Mouse (Mus musculus): ENCODE data around the gene Ppp6r2. TPM values are rescaled to one million over a fixed set of nuclear protein-coding genes. Genes with fewer than 3 reads are reported as not detected.
A peak's percentile ranks its signal among the peaks of the same experiment; 100 is the strongest.

The Ppp6r2 gene
- polyA plus RNA-seq, 1 experiment from 2014 or later, result 26.9 TPM

DNA sequence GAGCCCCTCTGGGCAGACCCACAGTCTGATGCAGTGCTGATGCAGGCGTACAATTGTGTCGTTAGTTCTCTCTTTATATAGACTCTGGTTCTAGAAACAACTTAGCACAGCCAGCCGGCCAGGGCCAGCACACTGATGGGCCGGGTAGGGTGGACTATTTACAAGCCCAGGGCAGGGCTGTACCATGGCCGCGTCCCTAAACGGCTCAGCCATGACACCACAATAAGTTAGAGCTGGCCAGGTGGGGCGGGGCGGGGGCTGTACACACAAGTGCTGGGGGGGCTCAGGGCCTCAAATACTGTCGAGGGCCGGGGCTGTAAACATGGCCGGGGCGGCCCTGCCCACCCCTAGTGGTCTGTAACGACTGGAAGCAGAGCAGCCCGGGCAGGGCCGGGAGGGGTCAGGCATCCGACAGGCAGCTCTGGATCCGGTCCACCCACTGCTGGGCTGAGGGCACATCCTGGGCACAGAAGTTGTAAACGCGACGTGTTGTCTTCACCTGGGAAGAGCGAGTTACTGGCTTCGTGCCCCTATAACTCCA is 76.9 kb downstream of the Ppp6r2 start:
- no peak overlapping the region for H3K27ac ChIP-seq (ENCODE audit: low read depth)
- no peaks in the 10 kb centered on the region for H3K9me3 ChIP-seq (ENCODE audit: control insufficient read depth, low read length)
- DNase-seq (ENCODE audit: low spot score) (no peak), ATAC-seq (replicated peaks; ENCODE audit: low FRiP score, low TSS enrichment, low read depth) (no peak)
- H3K36me3 ChIP-seq (ENCODE audit: control insufficient read depth, insufficient read depth, low read length), result peaks cover 79% of the 10 kb centered on the region
- H3K4me3 ChIP-seq (ENCODE audit: low read depth, low read length), result no peak overlapping the region
- H3K9ac ChIP-seq (ENCODE audit: low read length), result no peak overlapping the region
- H3K27me3 ChIP-seq (replicated peaks; ENCODE audit: control insufficient read depth, insufficient read depth, low read length), result no peaks in the 10 kb centered on the region
- H3K4me1 ChIP-seq (replicated peaks; ENCODE audit: control insufficient read depth, insufficient read depth, low read length), result no peaks in the 10 kb centered on the region
- 82% methylated on average over 23 of the region's 23 CpGs for WGBS
- no peak overlapping the region for H3K4me2 ChIP-seq (ENCODE audit: low read length)

DNA sequence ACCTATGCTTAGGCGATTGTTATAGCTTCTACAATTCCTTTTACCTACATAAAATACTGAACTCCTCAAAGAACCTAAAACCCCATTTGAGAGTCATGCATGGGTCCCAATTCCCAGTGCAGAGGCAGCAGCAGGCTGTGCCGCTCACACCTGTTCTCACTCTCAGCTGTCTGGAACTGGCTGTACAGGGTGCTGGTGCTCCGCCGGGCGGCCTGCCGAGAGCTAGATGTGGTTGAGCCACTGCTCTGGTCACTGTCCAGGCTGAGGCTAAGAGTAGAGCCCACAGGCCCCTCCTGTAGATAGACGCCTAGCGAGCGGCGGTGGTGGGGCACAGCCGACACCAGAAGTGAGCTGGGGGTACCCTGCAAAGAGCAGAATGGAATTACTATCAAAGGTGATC is 78.1 kb downstream of the Ppp6r2 start:
- H3K27me3 ChIP-seq (replicated peaks; ENCODE audit: control insufficient read depth, insufficient read depth, low read length), result no peaks in the 10 kb centered on the region
- WGBS, result 92% methylated on average over 11 of the region's 11 CpGs
- no peaks in the 10 kb centered on the region for H3K4me1 ChIP-seq (replicated peaks; ENCODE audit: control insufficient read depth, insufficient read depth, low read length)
- no peaks in the 10 kb centered on the region for H3K9me3 ChIP-seq (ENCODE audit: control insufficient read depth, low read length)
- H3K9ac ChIP-seq (ENCODE audit: low read length), result no peak overlapping the region
- ATAC-seq (replicated peaks; ENCODE audit: low FRiP score, low TSS enrichment, low read depth) (no peak), DNase-seq (ENCODE audit: low spot score) (no peak)
- H3K4me2 ChIP-seq (ENCODE audit: low read length), result no peak overlapping the region
- H3K36me3 ChIP-seq (ENCODE audit: control insufficient read depth, insufficient read depth, low read length), result peaks cover 79% of the 10 kb centered on the region
- no peak overlapping the region for H3K4me3 ChIP-seq (ENCODE audit: low read depth, low read length)
- no peak overlapping the region for H3K27ac ChIP-seq (ENCODE audit: low read depth)

DNA sequence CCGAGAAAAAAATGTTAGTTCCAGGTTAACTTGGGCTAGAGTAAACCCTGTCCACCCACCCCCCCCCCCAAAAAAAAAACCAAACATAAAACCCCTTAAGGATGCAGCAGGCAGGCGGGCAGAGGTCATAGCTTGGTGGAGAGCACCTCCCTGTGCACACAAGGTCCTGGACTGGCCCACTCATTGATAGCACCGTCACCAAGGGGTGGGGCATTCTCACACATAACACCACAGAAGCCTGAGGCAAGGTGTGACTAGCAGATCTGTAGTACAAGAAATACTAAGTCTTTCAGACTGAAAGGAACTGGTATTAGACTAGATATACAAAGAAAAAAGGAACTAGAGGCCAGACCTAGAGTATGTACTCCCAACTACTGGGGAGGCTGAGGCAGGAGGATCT is 80.2 kb downstream of the Ppp6r2 start:
- Histone ChIP-seq H3K4me1 (replicated peaks; ENCODE audit: control insufficient read depth, insufficient read depth, low read length) (0 out of 2 replicates have a peak, but pooled peaks cover 3% of the 10 kb centered on the region), H3K27me3 (replicated peaks; ENCODE audit: control insufficient read depth, insufficient read depth, low read length) (no peaks in the 10 kb centered on the region), H3K4me2 (ENCODE audit: low read length) (no peak overlapping the region), H3K9ac (ENCODE audit: low read length) (no peak overlapping the region), H3K9me3 (ENCODE audit: control insufficient read depth, low read length) (no peaks in the 10 kb centered on the region), H3K36me3 (ENCODE audit: control insufficient read depth, insufficient read depth, low read length) (peaks cover 87% of the 10 kb centered on the region), H3K4me3 (ENCODE audit: low read depth, low read length) (no peak overlapping the region), H3K27ac (ENCODE audit: low read depth) (no peak overlapping the region)
- DNase-seq (ENCODE audit: low spot score), result no peak
- 79% methylated on average over 3 of the region's 3 CpGs for WGBS
- no peak for ATAC-seq (replicated peaks; ENCODE audit: low FRiP score, low TSS enrichment, low read depth)

GRCm38 (mm10) chr15:89292795-89293194 is 81.4 kb downstream of the Ppp6r2 start:
- DNase-seq (ENCODE audit: low spot score) (no peak), ATAC-seq (replicated peaks; ENCODE audit: low FRiP score, low TSS enrichment, low read depth) (no peak)
- H3K4me1 ChIP-seq (replicated peaks; ENCODE audit: control insufficient read depth, insufficient read depth, low read length), result 0 out of 2 replicates have a peak, but pooled peaks cover 4% of the 10 kb centered on the region
- no peak overlapping the region for H3K9ac ChIP-seq (ENCODE audit: low read length)
- H3K27ac ChIP-seq (ENCODE audit: low read depth), result no peak overlapping the region
- peaks cover 78% of the 10 kb centered on the region for H3K36me3 ChIP-seq (ENCODE audit: control insufficient read depth, insufficient read depth, low read length)
- H3K9me3 ChIP-seq (ENCODE audit: control insufficient read depth, low read length), result no peaks in the 10 kb centered on the region
- H3K27me3 ChIP-seq (replicated peaks; ENCODE audit: control insufficient read depth, insufficient read depth, low read length), result no peaks in the 10 kb centered on the region
- no peak overlapping the region for H3K4me3 ChIP-seq (ENCODE audit: low read depth, low read length)
- WGBS, result 58% methylated on average over 2 of the region's 2 CpGs
- no peak overlapping the region for H3K4me2 ChIP-seq (ENCODE audit: low read length)

GRCm38 (mm10) chr15:89293778-89294177 is 82.4 kb downstream of the Ppp6r2 start:
- Histone ChIP-seq H3K4me1 (replicated peaks; ENCODE audit: control insufficient read depth, insufficient read depth, low read length) (0 out of 2 replicates have a peak, but pooled peaks cover 4% of the 10 kb centered on the region), H3K4me2 (ENCODE audit: low read length) (no peak overlapping the region), H3K4me3 (ENCODE audit: low read depth, low read length) (no peak overlapping the region), H3K27me3 (replicated peaks; ENCODE audit: control insufficient read depth, insufficient read depth, low read length) (no peaks in the 10 kb centered on the region), H3K9me3 (ENCODE audit: control insufficient read depth, low read length) (no peaks in the 10 kb centered on the region), H3K9ac (ENCODE audit: low read length) (no peak overlapping the region), H3K36me3 (ENCODE audit: control insufficient read depth, insufficient read depth, low read length) (peaks cover 69% of the 10 kb centered on the region), H3K27ac (ENCODE audit: low read depth) (no peak overlapping the region)
- DNase-seq (ENCODE audit: low spot score) (no peak), ATAC-seq (replicated peaks; ENCODE audit: low FRiP score, low TSS enrichment, low read depth) (no peak)
- 93% methylated on average over 10 of the region's 10 CpGs for WGBS

- H3K4me3 ChIP-seq (ENCODE audit: low read depth, low read length), result no peak overlapping the region
- no peak for ATAC-seq (replicated peaks; ENCODE audit: low FRiP score, low TSS enrichment, low read depth)
These were observed 84.3 kb downstream of the Ppp6r2 start for GRCm38 (mm10) chr15:89295580-89296165.

GRCm38 (mm10) chr15:89296465-89296864 is 85.1 kb downstream of the Ppp6r2 start:
- 0 out of 2 replicates have a peak, but pooled peaks have one; percentile 41 for ATAC-seq (replicated peaks; ENCODE audit: low FRiP score, low TSS enrichment, low read depth)
- WGBS, result 35% methylated on average over 1 of the region's 1 CpGs
- Histone ChIP-seq H3K4me3 (ENCODE audit: low read depth, low read length) (no peak overlapping the region), H3K9me3 (ENCODE audit: control insufficient read depth, low read length) (no peaks in the 10 kb centered on the region), H3K27me3 (replicated peaks; ENCODE audit: control insufficient read depth, insufficient read depth, low read length) (no peaks in the 10 kb centered on the region), H3K4me1 (replicated peaks; ENCODE audit: control insufficient read depth, insufficient read depth, low read length) (0 out of 2 replicates have a peak, but pooled peaks cover 4% of the 10 kb centered on the region), H3K9ac (ENCODE audit: low read length) (no peak overlapping the region), H3K27ac (ENCODE audit: low read depth) (no peak overlapping the region), H3K36me3 (ENCODE audit: control insufficient read depth, insufficient read depth, low read length) (peaks cover 68% of the 10 kb centered on the region), H3K4me2 (ENCODE audit: low read length) (no peak overlapping the region)
- DNase-seq (ENCODE audit: low spot score), result no peak

More at GRCm38 (mm10) chr15:89295580-89296165, 84.3 kb downstream of the Ppp6r2 start:
- H3K27me3 ChIP-seq (replicated peaks; ENCODE audit: control insufficient read depth, insufficient read depth, low read length), result no peaks in the 10 kb centered on the region
- peaks cover 66% of the 10 kb centered on the region for H3K36me3 ChIP-seq (ENCODE audit: control insufficient read depth, insufficient read depth, low read length)
- H3K27ac ChIP-seq (ENCODE audit: low read depth), result no peak overlapping the region
- DNase-seq (ENCODE audit: low spot score), result no peak
- 0 out of 2 replicates have a peak, but pooled peaks cover 4% of the 10 kb centered on the region for H3K4me1 ChIP-seq (replicated peaks; ENCODE audit: control insufficient read depth, insufficient read depth, low read length)
- H3K9me3 ChIP-seq (ENCODE audit: control insufficient read depth, low read length), result no peaks in the 10 kb centered on the region
- H3K9ac ChIP-seq (ENCODE audit: low read length), result no peak overlapping the region
- no peak overlapping the region for H3K4me2 ChIP-seq (ENCODE audit: low read length)
- WGBS, result 92% methylated on average over 8 of the region's 8 CpGs

- no peak overlapping the region for H3K27ac ChIP-seq (ENCODE audit: low read depth)
- no peak overlapping the region for H3K4me3 ChIP-seq (ENCODE audit: low read depth, low read length)
- WGBS, result 97% methylated on average over 2 of the region's 2 CpGs
- H3K36me3 ChIP-seq (ENCODE audit: control insufficient read depth, insufficient read depth, low read length), result peaks cover 70% of the 10 kb centered on the region
- H3K9me3 ChIP-seq (ENCODE audit: control insufficient read depth, low read length), result no peaks in the 10 kb centered on the region
- H3K4me1 ChIP-seq (replicated peaks; ENCODE audit: control insufficient read depth, insufficient read depth, low read length), result 0 out of 2 replicates have a peak, but pooled peaks cover 4% of the 10 kb centered on the region
- H3K9ac ChIP-seq (ENCODE audit: low read length), result no peak overlapping the region
- ATAC-seq (replicated peaks; ENCODE audit: low FRiP score, low TSS enrichment, low read depth) (no peak), DNase-seq (ENCODE audit: low spot score) (no peak)
- H3K4me2 ChIP-seq (ENCODE audit: low read length), result no peak overlapping the region
- H3K27me3 ChIP-seq (replicated peaks; ENCODE audit: control insufficient read depth, insufficient read depth, low read length), result no peaks in the 10 kb centered on the region
These were observed 86.3 kb downstream of the Ppp6r2 start for GRCm38 (mm10) chr15:89297695-89298094.

DNA sequence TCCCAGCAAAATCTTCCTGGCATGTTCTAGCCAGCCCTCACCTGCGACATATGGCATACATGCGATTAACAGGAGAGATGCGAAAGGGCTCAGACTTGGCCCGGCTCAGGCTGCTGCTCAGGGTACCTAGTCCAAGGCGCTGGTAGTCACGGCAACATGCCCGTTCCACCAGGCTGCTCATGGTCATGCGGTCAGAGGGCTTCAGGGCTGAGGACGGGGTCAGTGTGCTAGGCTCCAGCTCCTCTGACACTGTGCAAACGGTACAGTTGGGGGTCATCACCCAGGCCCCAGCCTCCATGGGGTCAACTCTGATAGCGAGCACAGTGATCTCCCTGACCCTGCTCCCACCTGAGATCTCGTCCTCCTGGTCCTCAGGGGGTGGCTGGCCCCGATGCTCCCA is 88.8 kb downstream of the Ppp6r2 start:
- Histone ChIP-seq H3K4me1 (replicated peaks; ENCODE audit: control insufficient read depth, insufficient read depth, low read length) (0 out of 2 replicates have a peak, but pooled peaks cover 4% of the 10 kb centered on the region), H3K4me3 (ENCODE audit: low read depth, low read length) (no peak overlapping the region), H3K27ac (ENCODE audit: low read depth) (no peak overlapping the region), H3K9me3 (ENCODE audit: control insufficient read depth, low read length) (no peaks in the 10 kb centered on the region), H3K4me2 (ENCODE audit: low read length) (no peak overlapping the region), H3K36me3 (ENCODE audit: control insufficient read depth, insufficient read depth, low read length) (peaks cover 70% of the 10 kb centered on the region), H3K27me3 (replicated peaks; ENCODE audit: control insufficient read depth, insufficient read depth, low read length) (no peaks in the 10 kb centered on the region), H3K9ac (ENCODE audit: low read length) (no peak overlapping the region)
- ATAC-seq (replicated peaks; ENCODE audit: low FRiP score, low TSS enrichment, low read depth) (no peak), DNase-seq (ENCODE audit: low spot score) (no peak)
- 92% methylated on average over 13 of the region's 13 CpGs for WGBS
